Mouse (Mus musculus): Measurements from ENCODE around the gene Mfap2. TPM values are rescaled to one million over a fixed set of nuclear protein-coding genes. Genes with fewer than 3 reads are reported as not detected.

Mfap2 gene
- polyA plus RNA-seq, 1 experiment from 2014 or later = 286 TPM

DNA sequence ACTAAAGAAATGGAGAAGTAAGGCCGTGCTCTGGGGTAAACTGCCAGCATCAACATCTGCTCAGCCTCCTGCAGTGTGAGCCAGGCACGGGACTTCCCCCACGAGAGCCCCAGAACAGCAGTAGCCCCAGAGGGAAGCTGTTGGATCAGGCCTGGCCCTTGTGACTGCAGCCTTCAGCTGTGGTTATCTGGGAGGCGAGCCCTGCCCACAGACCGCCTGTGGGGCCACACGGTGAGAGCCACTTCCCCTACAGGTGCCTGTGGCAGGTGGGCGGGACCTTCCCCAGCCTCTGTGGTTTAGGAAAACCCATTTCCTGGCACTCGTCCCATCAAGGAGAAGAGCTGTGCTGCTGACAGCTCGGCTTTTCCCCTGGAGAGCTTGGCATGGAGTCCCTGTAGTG lies 26.8 kb upstream of the Mfap2 start:
- H3K4me3 ChIP-seq (ENCODE audit: low read depth, low read length) = no peak overlapping the region
- no peaks in the 10 kb centered on the region for H3K9me3 ChIP-seq (ENCODE audit: control insufficient read depth, low read length)
- H3K27ac ChIP-seq (ENCODE audit: low read depth, low read length) = no peak overlapping the region
- H3K4me2 ChIP-seq (replicated peaks; ENCODE audit: low read depth, low read length) = no peak overlapping the region
- 22% methylated on average over 9 of the region's 9 CpGs for WGBS
- DNase-seq (ENCODE audit: low spot score) = no peak
- H3K27me3 ChIP-seq (ENCODE audit: control insufficient read depth, insufficient read depth, low read length) = no peaks in the 10 kb centered on the region
- peaks cover 5% of the 10 kb centered on the region; the same call in 1 of the 2 replicates for H3K36me3 ChIP-seq (ENCODE audit: control insufficient read depth, insufficient read depth, low read length)
- no peaks in the 10 kb centered on the region for H3K4me1 ChIP-seq (replicated peaks; ENCODE audit: control insufficient read depth, insufficient read depth, low read length)
- H3K9ac ChIP-seq (ENCODE audit: low read depth, low read length) = no peak overlapping the region
- no peak for ATAC-seq (ENCODE audit: low FRiP score)

DNA sequence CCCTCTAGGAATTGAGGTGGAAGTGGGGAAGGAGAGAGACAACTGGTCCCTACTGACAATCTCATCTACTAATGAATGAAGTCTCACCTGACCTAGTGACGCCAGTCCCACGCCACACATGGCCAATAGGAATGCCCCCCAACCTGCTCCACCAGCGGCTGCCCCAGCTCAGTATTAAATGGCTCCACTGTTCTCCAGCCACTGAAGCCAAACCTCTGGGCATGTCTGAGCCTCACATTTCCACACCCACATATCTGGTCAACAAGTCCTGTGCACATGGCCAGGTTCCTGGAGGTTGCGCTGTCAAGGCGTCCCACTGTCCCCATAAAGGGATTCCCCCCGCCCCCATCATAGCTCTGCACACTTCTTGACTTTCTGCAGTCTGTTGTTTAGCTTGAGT lies 25.7 kb upstream of the Mfap2 start:
- no peaks in the 10 kb centered on the region for H3K27me3 ChIP-seq (ENCODE audit: control insufficient read depth, insufficient read depth, low read length)
- no peak for ATAC-seq (ENCODE audit: low FRiP score)
- no peak for DNase-seq (ENCODE audit: low spot score)
- no peak overlapping the region for H3K9ac ChIP-seq (ENCODE audit: low read depth, low read length)
- WGBS = 86% methylated on average over 6 of the region's 6 CpGs
- H3K27ac ChIP-seq (ENCODE audit: low read depth, low read length) = no peak overlapping the region
- no peaks in the 10 kb centered on the region for H3K36me3 ChIP-seq (ENCODE audit: control insufficient read depth, insufficient read depth, low read length)
- H3K4me1 ChIP-seq (replicated peaks; ENCODE audit: control insufficient read depth, insufficient read depth, low read length) = no peaks in the 10 kb centered on the region
- H3K4me3 ChIP-seq (ENCODE audit: low read depth, low read length) = no peak overlapping the region
- H3K9me3 ChIP-seq (ENCODE audit: control insufficient read depth, low read length) = no peaks in the 10 kb centered on the region
- no peak overlapping the region for H3K4me2 ChIP-seq (replicated peaks; ENCODE audit: low read depth, low read length)

DNA sequence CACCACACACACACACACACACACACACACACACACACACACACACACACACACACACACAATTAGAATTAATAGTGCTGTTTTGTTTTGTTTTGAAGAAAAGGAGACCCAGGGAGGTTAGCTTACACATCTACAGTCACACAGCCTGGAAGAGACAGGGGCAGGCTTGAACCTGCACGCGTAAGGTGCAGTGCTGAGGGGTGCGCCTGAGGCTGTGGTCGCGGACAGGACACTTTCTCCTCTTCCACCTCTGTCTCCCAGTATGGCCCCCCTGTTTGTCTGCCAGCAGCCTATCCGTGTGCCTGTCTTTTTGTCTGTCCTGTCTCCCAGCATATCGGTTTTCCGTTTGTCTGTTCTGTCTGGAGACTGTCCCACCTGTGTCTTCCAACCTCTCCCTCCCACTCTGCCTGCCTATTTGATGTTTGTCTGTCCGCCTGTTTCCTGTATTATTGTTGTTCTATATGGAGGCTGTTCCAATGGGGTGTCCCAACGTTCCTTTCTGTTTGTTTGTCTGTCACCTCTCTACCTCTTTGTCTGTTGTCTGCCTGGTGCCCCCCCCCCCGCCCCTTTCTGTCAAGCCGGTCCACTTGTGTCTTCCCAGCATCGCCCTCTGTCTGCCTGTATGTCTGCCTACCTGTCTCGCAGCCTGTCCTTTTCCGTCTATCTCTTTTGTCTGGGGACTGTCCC lies 24.1 kb upstream of the Mfap2 start:
- Histone ChIP-seq H3K27ac (ENCODE audit: low read depth, low read length) (peak overlapping the region; percentile 66), H3K27me3 (ENCODE audit: control insufficient read depth, insufficient read depth, low read length) (no peaks in the 10 kb centered on the region), H3K9me3 (ENCODE audit: control insufficient read depth, low read length) (no peaks in the 10 kb centered on the region), H3K4me3 (ENCODE audit: low read depth, low read length) (peak overlapping the region; percentile 94), H3K4me1 (replicated peaks; ENCODE audit: control insufficient read depth, insufficient read depth, low read length) (no peaks in the 10 kb centered on the region), H3K9ac (ENCODE audit: low read depth, low read length) (peak overlapping the region; percentile 92), H3K4me2 (replicated peaks; ENCODE audit: low read depth, low read length) (peak overlapping the region; percentile 74), H3K36me3 (ENCODE audit: control insufficient read depth, insufficient read depth, low read length) (no peaks in the 10 kb centered on the region)
- DNase-seq (ENCODE audit: low spot score) (peak; percentile 25), ATAC-seq (ENCODE audit: low FRiP score) (peak; percentile 25)
- 34% methylated on average over 14 of the region's 15 CpGs for WGBS

DNA sequence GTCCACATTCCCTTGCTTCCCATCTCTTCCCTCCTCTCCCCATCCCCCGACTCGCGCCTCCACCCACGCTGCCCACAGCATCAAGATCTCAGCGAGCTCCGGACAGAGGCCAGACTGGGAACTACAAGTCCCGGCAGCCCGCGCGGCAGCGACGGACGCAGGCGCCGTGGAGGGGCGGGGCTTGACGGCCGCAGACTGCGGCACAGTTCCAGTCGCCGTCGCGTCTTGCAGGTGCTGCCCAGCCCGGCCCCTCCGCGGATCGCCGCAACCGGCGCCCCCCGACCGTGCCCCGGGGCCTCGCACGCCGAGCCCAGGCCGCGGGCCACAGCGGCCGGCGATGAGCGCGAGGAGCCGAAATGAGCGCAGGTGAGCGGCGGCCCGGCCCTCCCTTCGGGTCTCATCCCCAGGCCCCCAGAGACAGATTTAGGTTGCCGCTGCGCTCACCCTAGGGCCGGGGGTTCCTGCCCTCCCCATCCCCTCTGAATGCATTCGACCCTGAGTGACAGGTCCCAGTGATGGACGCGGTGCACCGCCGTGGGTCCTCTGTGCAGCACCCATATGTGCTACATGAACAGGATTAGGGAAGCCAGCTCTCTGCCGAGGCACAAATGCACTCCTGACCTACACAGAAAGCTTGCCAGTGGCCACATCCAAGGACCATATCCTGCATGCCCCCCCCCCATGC lies 23.4 kb upstream of the Mfap2 start, which contains the start of gene Atp13a2:
TSS of gene Atp13a2 (plus strand) at position 163 of the 685 bp plus-strand sequence.
- ATAC-seq (ENCODE audit: low FRiP score) (peak; percentile 93), DNase-seq (ENCODE audit: low spot score) (peak; percentile 94)
- H3K27me3 ChIP-seq (ENCODE audit: control insufficient read depth, insufficient read depth, low read length) = no peaks in the 10 kb centered on the region
- peak within 1 kb of the TSS; percentile 94 for H3K4me3 ChIP-seq (ENCODE audit: low read depth, low read length)
- peak within 1 kb of the TSS; percentile 74 for H3K4me2 ChIP-seq (replicated peaks; ENCODE audit: low read depth, low read length)
- H3K4me1 ChIP-seq (replicated peaks; ENCODE audit: control insufficient read depth, insufficient read depth, low read length) = no peaks in the 10 kb centered on the region
- H3K9me3 ChIP-seq (ENCODE audit: control insufficient read depth, low read length) = no peaks in the 10 kb centered on the region
- H3K27ac ChIP-seq (ENCODE audit: low read depth, low read length) = peak within 1 kb of the TSS; percentile 66
- 1% methylated on average over 52 of the region's 58 CpGs for WGBS
- peak within 1 kb of the TSS; percentile 92 for H3K9ac ChIP-seq (ENCODE audit: low read depth, low read length)
- H3K36me3 ChIP-seq (ENCODE audit: control insufficient read depth, insufficient read depth, low read length) = no peaks in the 10 kb centered on the region

DNA sequence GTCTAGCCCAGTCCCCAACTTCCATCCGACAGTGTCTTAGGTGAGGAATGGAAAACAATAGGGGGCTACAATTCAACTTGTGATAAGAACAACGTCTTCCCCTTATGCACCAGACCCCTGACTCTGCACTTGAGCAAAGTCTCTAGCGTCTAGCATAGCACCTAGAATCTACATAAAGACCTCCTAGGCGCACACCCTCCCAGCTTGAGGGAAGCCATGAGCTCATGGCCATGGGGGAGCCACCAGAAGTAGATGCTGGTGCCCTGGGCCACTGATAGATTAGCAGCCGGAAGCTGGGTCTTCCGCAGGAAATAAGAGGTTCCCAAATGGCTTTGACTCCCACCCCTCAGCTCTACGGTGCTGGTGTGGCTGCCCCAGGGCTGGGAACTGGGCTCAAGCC lies 22.7 kb upstream of the Mfap2 start:
- 41% methylated on average over 7 of the region's 7 CpGs for WGBS
- no peak for DNase-seq (ENCODE audit: low spot score)
- no peaks in the 10 kb centered on the region for H3K36me3 ChIP-seq (ENCODE audit: control insufficient read depth, insufficient read depth, low read length)
- no peak for ATAC-seq (ENCODE audit: low FRiP score)
- peak overlapping the region; percentile 74 for H3K4me2 ChIP-seq (replicated peaks; ENCODE audit: low read depth, low read length)
- H3K4me1 ChIP-seq (replicated peaks; ENCODE audit: control insufficient read depth, insufficient read depth, low read length) = no peaks in the 10 kb centered on the region
- H3K4me3 ChIP-seq (ENCODE audit: low read depth, low read length) = peak overlapping the region; percentile 94
- H3K27me3 ChIP-seq (ENCODE audit: control insufficient read depth, insufficient read depth, low read length) = no peaks in the 10 kb centered on the region
- H3K27ac ChIP-seq (ENCODE audit: low read depth, low read length) = no peak overlapping the region
- no peaks in the 10 kb centered on the region for H3K9me3 ChIP-seq (ENCODE audit: control insufficient read depth, low read length)
- H3K9ac ChIP-seq (ENCODE audit: low read depth, low read length) = peak overlapping the region; percentile 92

DNA sequence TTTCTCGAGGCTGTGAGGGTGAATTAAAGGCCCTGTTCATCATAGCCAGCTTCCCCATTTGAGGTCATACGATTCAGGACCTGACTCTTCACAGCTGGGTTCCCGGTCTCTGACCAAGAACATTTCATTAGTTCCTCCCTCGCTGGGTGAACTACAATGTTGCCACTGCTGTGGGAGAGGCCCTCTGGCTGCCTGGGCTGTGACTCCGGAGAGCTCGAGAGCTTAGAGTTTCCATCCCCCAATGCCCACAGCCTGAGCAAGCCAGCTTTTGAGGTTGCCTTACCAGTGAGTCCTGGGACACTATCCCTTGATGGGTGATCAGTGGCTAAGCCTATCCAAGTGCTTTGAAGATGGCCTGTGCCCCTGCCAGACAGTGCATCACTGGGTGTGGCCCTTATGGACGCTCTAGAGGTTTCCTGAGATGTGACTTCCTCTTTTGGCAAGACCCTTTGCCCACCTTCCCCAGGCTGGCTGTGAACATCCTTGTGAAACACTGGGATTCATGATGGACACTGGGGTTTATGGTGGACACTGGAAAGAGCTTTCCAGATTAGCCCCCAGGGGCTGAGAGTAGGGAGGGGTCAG lies 21.4 kb upstream of the Mfap2 start:
- no peaks in the 10 kb centered on the region for H3K27me3 ChIP-seq (ENCODE audit: control insufficient read depth, insufficient read depth, low read length)
- H3K9ac ChIP-seq (ENCODE audit: low read depth, low read length) = no peak overlapping the region
- H3K9me3 ChIP-seq (ENCODE audit: control insufficient read depth, low read length) = no peaks in the 10 kb centered on the region
- DNase-seq (ENCODE audit: low spot score) = no peak
- no peaks in the 10 kb centered on the region; the same call in 1 of the 2 replicates for H3K36me3 ChIP-seq (ENCODE audit: control insufficient read depth, insufficient read depth, low read length)
- H3K4me1 ChIP-seq (replicated peaks; ENCODE audit: control insufficient read depth, insufficient read depth, low read length) = no peaks in the 10 kb centered on the region
- H3K4me3 ChIP-seq (ENCODE audit: low read depth, low read length) = no peak overlapping the region
- WGBS = 75% methylated on average over 7 of the region's 7 CpGs
- no peak for ATAC-seq (ENCODE audit: low FRiP score)
- no peak overlapping the region for H3K27ac ChIP-seq (ENCODE audit: low read depth, low read length)
- no peak overlapping the region for H3K4me2 ChIP-seq (replicated peaks; ENCODE audit: low read depth, low read length)

DNA sequence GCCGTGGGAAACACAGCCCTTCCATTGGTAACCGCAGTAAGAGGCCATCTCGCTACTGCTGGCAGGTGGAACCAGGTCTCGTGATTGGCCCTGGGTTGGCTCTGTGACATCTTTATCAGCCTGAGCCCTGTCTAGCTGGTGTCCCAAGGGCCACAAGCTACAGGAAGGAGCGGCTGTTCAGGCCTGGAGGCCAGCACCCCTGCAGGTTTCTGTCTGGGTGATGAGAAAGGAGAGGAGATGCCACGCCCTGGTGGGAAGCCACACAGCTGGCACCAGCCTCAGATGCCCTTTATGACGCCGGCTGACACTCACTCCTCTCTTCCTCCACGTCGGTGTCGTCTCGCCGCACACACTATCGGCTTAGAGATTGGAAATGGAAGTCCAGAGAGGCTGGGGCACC lies 20.8 kb upstream of the Mfap2 start:
- Histone ChIP-seq H3K9me3 (ENCODE audit: control insufficient read depth, low read length) (no peaks in the 10 kb centered on the region), H3K4me1 (replicated peaks; ENCODE audit: control insufficient read depth, insufficient read depth, low read length) (no peaks in the 10 kb centered on the region), H3K9ac (ENCODE audit: low read depth, low read length) (no peak overlapping the region), H3K27ac (ENCODE audit: low read depth, low read length) (no peak overlapping the region), H3K27me3 (ENCODE audit: control insufficient read depth, insufficient read depth, low read length) (no peaks in the 10 kb centered on the region), H3K4me3 (ENCODE audit: low read depth, low read length) (no peak overlapping the region), H3K36me3 (ENCODE audit: control insufficient read depth, insufficient read depth, low read length) (no peaks in the 10 kb centered on the region; the same call in 1 of the 2 replicates), H3K4me2 (replicated peaks; ENCODE audit: low read depth, low read length) (no peak overlapping the region)
- ATAC-seq (ENCODE audit: low FRiP score) (no peak), DNase-seq (ENCODE audit: low spot score) (no peak)
- WGBS = 91% methylated on average over 14 of the region's 14 CpGs

DNA sequence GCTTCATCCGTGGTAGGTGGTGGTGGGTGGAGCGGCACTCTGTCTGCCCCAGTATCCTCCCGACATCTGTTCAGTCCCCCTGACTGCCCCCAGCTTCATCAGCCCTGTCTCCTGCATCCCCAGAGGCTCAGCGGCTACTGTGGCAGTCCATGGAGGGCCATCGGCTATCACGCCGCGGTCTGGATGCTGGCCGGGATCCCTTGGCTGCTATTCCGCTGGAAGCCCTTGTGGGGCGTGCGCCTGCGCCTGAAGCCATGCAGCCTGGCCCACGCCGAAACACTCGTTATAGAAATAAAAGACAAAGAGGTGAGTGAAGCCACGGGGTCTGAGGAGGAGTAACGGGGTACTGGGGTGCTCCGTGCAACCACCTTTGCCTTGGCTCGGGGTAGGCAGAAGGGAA lies 18.0 kb upstream of the Mfap2 start:
- no peak overlapping the region for H3K9ac ChIP-seq (ENCODE audit: low read depth, low read length)
- DNase-seq (ENCODE audit: low spot score) (no peak), ATAC-seq (ENCODE audit: low FRiP score) (no peak)
- no peaks in the 10 kb centered on the region for H3K9me3 ChIP-seq (ENCODE audit: control insufficient read depth, low read length)
- no peaks in the 10 kb centered on the region for H3K4me1 ChIP-seq (replicated peaks; ENCODE audit: control insufficient read depth, insufficient read depth, low read length)
- H3K4me3 ChIP-seq (ENCODE audit: low read depth, low read length) = no peak overlapping the region
- no peaks in the 10 kb centered on the region for H3K27me3 ChIP-seq (ENCODE audit: control insufficient read depth, insufficient read depth, low read length)
- WGBS = 82% methylated on average over 20 of the region's 20 CpGs
- H3K36me3 ChIP-seq (ENCODE audit: control insufficient read depth, insufficient read depth, low read length) = peaks cover 10% of the 10 kb centered on the region
- no peak overlapping the region for H3K27ac ChIP-seq (ENCODE audit: low read depth, low read length)
- H3K4me2 ChIP-seq (replicated peaks; ENCODE audit: low read depth, low read length) = no peak overlapping the region
